Mouse (Mus musculus) ES-Bruce4 (cell line): ENCODE measurements around the gene F2rl3. TPM values are rescaled to one million over a fixed set of nuclear protein-coding genes. Genes with fewer than 3 reads are reported as not detected.

ENCODE experiments used
- H3K27ac ChIP-seq: 2 replicates; pipeline ENCODE4 v1.5.1; 2012; ENCODE audit warnings: low read length, inconsistent platforms; ENCODE audit not compliant: insufficient read depth
- H3K27me3 ChIP-seq: 2 replicates; pipeline ENCODE4 v1.6.1; 2012; ENCODE audit warnings: mild to moderate bottlenecking, low read length, inconsistent platforms; ENCODE audit not compliant: control insufficient read depth, poor library complexity, insufficient read depth, severe bottlenecking
- H3K36me3 ChIP-seq: 2 replicates; pipeline ENCODE4 v1.6.1; 2012; ENCODE audit warnings: inconsistent platforms, mild to moderate bottlenecking, low read length, moderate library complexity; ENCODE audit not compliant: control insufficient read depth, poor library complexity, insufficient read depth, severe bottlenecking
- H3K4me1 ChIP-seq: one replicate; pipeline ENCODE4 v1.8.1; 2011; ENCODE audit warnings: low read length; ENCODE audit not compliant: control insufficient read depth, insufficient read depth
- H3K4me3 ChIP-seq: 2 replicates; pipeline ENCODE4 v1.5.1; 2011; ENCODE audit warnings: low read depth, mild to moderate bottlenecking, low read length
- H3K9ac ChIP-seq: 2 replicates; pipeline ENCODE4 v1.6.1; 2012; ENCODE audit warnings: low read depth, mild to moderate bottlenecking, inconsistent platforms; ENCODE audit not compliant: poor library complexity, severe bottlenecking
- H3K9me3 ChIP-seq: replicated peaks from 2 replicates; pipeline ENCODE4 v1.6.1; 2012; ENCODE audit warnings: mild to moderate bottlenecking, low read length, inconsistent platforms; ENCODE audit not compliant: control insufficient read depth, poor library complexity, insufficient read depth, severe bottlenecking
- CTCF ChIP-seq: IDR thresholded peaks from one replicate; pipeline ENCODE4 v1.8.1; 2011; ENCODE audit warnings: low read depth, low read length
- EP300 ChIP-seq: IDR thresholded peaks from 2 replicates; pipeline ENCODE4 v1.6.1; 2011; ENCODE audit warnings: low read depth, low read length; ENCODE audit not compliant: insufficient read depth
- POLR2A ChIP-seq: IDR thresholded peaks from one replicate; pipeline ENCODE4 v1.8.1; 2011; ENCODE audit warnings: low read length; ENCODE audit not compliant: insufficient read depth
- polyA plus RNA-seq: library from polyadenylated mRNA; stranded (reverse); fragments of >200 nt; gene quantifications from 2 replicates; pipeline ENCODE4 v1.2.4, GENCODE M21; 2011; ENCODE audit warnings: low read depth; ENCODE audit not compliant: missing spikeins, insufficient read depth, insufficient read length

The F2rl3 gene
- polyA plus RNA-seq, 1 experiment, result not detected

GRCm38 (mm10) chr8:72728636-72729035 lies 33.0 kb upstream of the F2rl3 start:
- Histone ChIP-seq H3K4me1 (no peaks in the 10 kb centered on the region), H3K27ac (no peak overlapping the region), H3K9me3 (no peaks in the 10 kb centered on the region), H3K27me3 (no peaks in the 10 kb centered on the region), H3K9ac (no peak overlapping the region), H3K36me3 (peaks cover 71% of the 10 kb centered on the region), H3K4me3 (no peak overlapping the region)
- TF ChIP-seq EP300 (no peak), POLR2A (no peak), CTCF (no peak)

- TF ChIP-seq POLR2A, result no peak
- no peak for TF ChIP-seq EP300
- no peak for TF ChIP-seq CTCF
- Histone ChIP-seq H3K9ac (no peak overlapping the region), H3K27me3 (no peaks in the 10 kb centered on the region), H3K4me1 (no peaks in the 10 kb centered on the region), H3K4me3 (no peak overlapping the region), H3K27ac (no peak overlapping the region), H3K36me3 (peaks cover 62% of the 10 kb centered on the region), H3K9me3 (no peaks in the 10 kb centered on the region)
Measured at GRCm38 (mm10) chr8:72735001-72735400, 26.7 kb upstream of the F2rl3 start.

- TF ChIP-seq POLR2A (no peak), EP300 (no peak), CTCF (no peak)
- Histone ChIP-seq H3K27me3 (no peaks in the 10 kb centered on the region), H3K4me1 (no peaks in the 10 kb centered on the region), H3K27ac (no peak overlapping the region), H3K4me3 (no peak overlapping the region), H3K9me3 (no peaks in the 10 kb centered on the region), H3K36me3 (peaks cover 45% of the 10 kb centered on the region), H3K9ac (no peak overlapping the region)
Measured at GRCm38 (mm10) chr8:72736868-72737267, 24.8 kb upstream of the F2rl3 start.

- H3K27me3 ChIP-seq, result no peaks in the 10 kb centered on the region
- no peaks in the 10 kb centered on the region for H3K4me1 ChIP-seq
- H3K36me3 ChIP-seq, result peaks cover 10% of the 10 kb centered on the region
- no peak overlapping the region for H3K4me3 ChIP-seq
- no peak overlapping the region for H3K9ac ChIP-seq
- no peaks in the 10 kb centered on the region for H3K9me3 ChIP-seq
- no peak overlapping the region for H3K27ac ChIP-seq
- TF ChIP-seq POLR2A (no peak), CTCF (peak; percentile 95), EP300 (no peak)
Measured at GRCm38 (mm10) chr8:72746061-72746460, 15.6 kb upstream of the F2rl3 start.

GRCm38 (mm10) chr8:72749846-72750245 lies 11.8 kb upstream of the F2rl3 start:
- Histone ChIP-seq H3K36me3 (peaks cover 12% of the 10 kb centered on the region), H3K9ac (peak overlapping the region; percentile 8; the same call in 1 of the 2 replicates), H3K27ac (no peak overlapping the region), H3K4me3 (peak overlapping the region; percentile 46), H3K27me3 (no peaks in the 10 kb centered on the region), H3K4me1 (no peaks in the 10 kb centered on the region), H3K9me3 (no peaks in the 10 kb centered on the region)
- TF ChIP-seq CTCF, result no peak

- no peak for TF ChIP-seq POLR2A
- Histone ChIP-seq H3K9me3 (no peaks in the 10 kb centered on the region), H3K4me1 (no peaks in the 10 kb centered on the region), H3K27me3 (no peaks in the 10 kb centered on the region), H3K4me3 (peak overlapping the region; percentile 46), H3K27ac (no peak overlapping the region), H3K9ac (0 out of 2 replicates have a peak overlapping the region, but pooled peaks have one; percentile 8), H3K36me3 (peaks cover 12% of the 10 kb centered on the region)
Measured at GRCm38 (mm10) chr8:72750266-72750665, 11.4 kb upstream of the F2rl3 start.

GRCm38 (mm10) chr8:72751126-72751525 lies 10.6 kb upstream of the F2rl3 start:
- Histone ChIP-seq H3K27me3 (no peaks in the 10 kb centered on the region), H3K36me3 (peaks cover 12% of the 10 kb centered on the region), H3K27ac (no peak overlapping the region), H3K9ac (no peak overlapping the region), H3K9me3 (no peaks in the 10 kb centered on the region), H3K4me3 (no peak overlapping the region), H3K4me1 (no peaks in the 10 kb centered on the region)
- TF ChIP-seq CTCF, result peak; percentile 60
- no peak for TF ChIP-seq EP300
- TF ChIP-seq POLR2A, result no peak
